Mouse (Mus musculus): ENCODE data around the gene Ier5l.

The Ier5l gene

GRCm38 (mm10) chr2:30474039-30474438, at the start of gene Ier5l:
TSS of gene Ier5l (minus strand) at chr2:30474219.
- DNase-seq (ENCODE audit: low read depth) = peak; percentile 78

- no peak for DNase-seq (ENCODE audit: low read depth)
Observed at GRCm38 (mm10) chr2:30523727-30524126, 49.7 kb upstream of the Ier5l start.

GRCm38 (mm10) chr2:30510711-30511380, 36.8 kb upstream of the Ier5l start:
- no peak for DNase-seq (ENCODE audit: low read depth)

GRCm38 (mm10) chr2:30507138-30507727, 33.2 kb upstream of the Ier5l start:
- DNase-seq (ENCODE audit: low read depth) = no peak

GRCm38 (mm10) chr2:30503677-30504621, 29.9 kb upstream of the Ier5l start:
- no peak for DNase-seq (ENCODE audit: low read depth)

GRCm38 (mm10) chr2:30501701-30502100, 27.7 kb upstream of the Ier5l start:
- DNase-seq (ENCODE audit: low read depth) = no peak

GRCm38 (mm10) chr2:30495909-30496861, 22.2 kb upstream of the Ier5l start:
- no peak for DNase-seq (ENCODE audit: low read depth)

GRCm38 (mm10) chr2:30495000-30495908, 21.2 kb upstream of the Ier5l start:
- no peak for DNase-seq (ENCODE audit: low read depth)

GRCm38 (mm10) chr2:30490384-30490783, 16.4 kb upstream of the Ier5l start:
- DNase-seq (ENCODE audit: low read depth) = no peak

- DNase-seq (ENCODE audit: low read depth) = no peak
Observed at GRCm38 (mm10) chr2:30487597-30487996, 13.6 kb upstream of the Ier5l start.

GRCm38 (mm10) chr2:30478526-30478925, 4.5 kb upstream of the Ier5l start:
- DNase-seq (ENCODE audit: low read depth) = no peak

GRCm38 (mm10) chr2:30476241-30476640, 2.2 kb upstream of the Ier5l start:
- DNase-seq (ENCODE audit: low read depth) = no peak

- no peak for DNase-seq (ENCODE audit: low read depth)
Observed at GRCm38 (mm10) chr2:30475457-30475856, 1.4 kb upstream of the Ier5l start.

- DNase-seq (ENCODE audit: low read depth) = no peak
Observed at GRCm38 (mm10) chr2:30474776-30475175, 757 bp upstream of the Ier5l start.

- DNase-seq (ENCODE audit: low read depth) = no peak
Observed at GRCm38 (mm10) chr2:30473431-30474031, 488 bp downstream of the Ier5l start.

GRCm38 (mm10) chr2:30472731-30473351, 1.2 kb downstream of the Ier5l start:
- DNase-seq (ENCODE audit: low read depth) = no peak

- DNase-seq (ENCODE audit: low read depth) = peak; percentile 81
Observed at GRCm38 (mm10) chr2:30471795-30472720, 2.0 kb downstream of the Ier5l start.

- no peak for DNase-seq (ENCODE audit: low read depth)
Observed at GRCm38 (mm10) chr2:30471051-30471450, 3.0 kb downstream of the Ier5l start.

Measured in fibroblast of lung, adult 2 months (primary cell).